Mouse (Mus musculus): ENCODE results near the gene Foxo3. TPM values are rescaled to one million over a fixed set of nuclear protein-coding genes. Genes with fewer than 3 reads are reported as not detected.

The Foxo3 gene
- total and polyA plus RNA-seq, 2 experiments from 2014 or later, result 5.4 to 51.9 TPM

GRCm38 (mm10) chr10:42177771-42178674 is 98.5 kb downstream of the Foxo3 start:
- Histone ChIP-seq H3K4me2 (ENCODE audit: low read depth, low read length) (no peak overlapping the region), H3K27ac (ENCODE audit: low read depth) (no peak overlapping the region), H3K4me1 (ENCODE audit: control insufficient read depth, insufficient read depth) (no peaks in the 10 kb centered on the region), H3K9ac (replicated peaks; ENCODE audit: low read depth, low read length) (no peak overlapping the region), H3K27me3 (ENCODE audit: control insufficient read depth, insufficient read depth, low read length) (no peaks in the 10 kb centered on the region), H3K9me3 (replicated peaks; ENCODE audit: control insufficient read depth, low read length) (no peaks in the 10 kb centered on the region), H3K4me3 (ENCODE audit: low read depth, low read length) (no peak overlapping the region), H3K36me3 (replicated peaks; ENCODE audit: control insufficient read depth, insufficient read depth, low read length) (peaks cover 17% of the 10 kb centered on the region)
- 76% methylated on average over 16 of the region's 16 CpGs for WGBS
- ATAC-seq (ENCODE audit: insufficient read depth, low read depth) (no peak), DNase-seq (ENCODE audit: low spot score) (no peak)
- TF ChIP-seq CTCF (IDR thresholded peaks at IDR 0.05; ENCODE audit: low read depth), result no peak
- no peak for TF ChIP-seq EP300 (IDR thresholded peaks at IDR 0.05; ENCODE audit: low read depth)

- H3K4me2 ChIP-seq (ENCODE audit: low read depth, low read length), result no peak overlapping the region
- TF ChIP-seq CTCF (IDR thresholded peaks at IDR 0.05; ENCODE audit: low read depth) (no peak), EP300 (IDR thresholded peaks at IDR 0.05; ENCODE audit: low read depth) (no peak)
- ATAC-seq (ENCODE audit: insufficient read depth, low read depth) (no peak), DNase-seq (ENCODE audit: low spot score) (no peak)
- H3K4me1 ChIP-seq (ENCODE audit: control insufficient read depth, insufficient read depth), result no peaks in the 10 kb centered on the region
- 69% methylated on average over 5 of the region's 5 CpGs for WGBS
- H3K9me3 ChIP-seq (replicated peaks; ENCODE audit: control insufficient read depth, low read length), result no peaks in the 10 kb centered on the region
- H3K36me3 ChIP-seq (replicated peaks; ENCODE audit: control insufficient read depth, insufficient read depth, low read length), result no peaks in the 10 kb centered on the region
- no peak overlapping the region for H3K9ac ChIP-seq (replicated peaks; ENCODE audit: low read depth, low read length)
- H3K4me3 ChIP-seq (ENCODE audit: low read depth, low read length), result no peak overlapping the region
- H3K27ac ChIP-seq (ENCODE audit: low read depth), result no peak overlapping the region
- H3K27me3 ChIP-seq (ENCODE audit: control insufficient read depth, insufficient read depth, low read length), result no peaks in the 10 kb centered on the region
Measured at GRCm38 (mm10) chr10:42174283-42174682, 102.3 kb downstream of the Foxo3 start.

DNA sequence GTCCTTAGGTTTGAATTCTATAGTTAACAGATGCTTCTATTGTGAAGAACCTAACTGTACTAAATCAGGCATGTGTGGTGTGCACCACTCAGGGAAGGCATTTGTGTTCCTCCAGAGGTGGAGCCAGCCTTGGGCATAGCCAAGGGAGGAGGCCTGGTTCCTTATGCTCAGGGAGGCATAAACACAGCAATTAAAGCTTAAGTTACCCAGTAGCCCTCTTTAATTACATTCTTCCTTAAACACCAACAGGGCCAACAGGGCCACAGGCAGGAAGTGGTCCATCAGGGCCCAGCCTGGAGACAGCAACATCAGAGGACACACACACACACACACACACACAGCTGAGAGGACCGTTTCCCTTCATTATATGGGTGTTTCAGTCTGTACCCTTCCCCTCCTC is 102.7 kb downstream of the Foxo3 start:
- DNase-seq (ENCODE audit: low spot score) (no peak), ATAC-seq (ENCODE audit: insufficient read depth, low read depth) (no peak)
- Histone ChIP-seq H3K4me3 (ENCODE audit: low read depth, low read length) (no peak overlapping the region), H3K36me3 (replicated peaks; ENCODE audit: control insufficient read depth, insufficient read depth, low read length) (no peaks in the 10 kb centered on the region), H3K9me3 (replicated peaks; ENCODE audit: control insufficient read depth, low read length) (no peaks in the 10 kb centered on the region), H3K9ac (replicated peaks; ENCODE audit: low read depth, low read length) (no peak overlapping the region), H3K4me1 (ENCODE audit: control insufficient read depth, insufficient read depth) (no peaks in the 10 kb centered on the region), H3K27me3 (ENCODE audit: control insufficient read depth, insufficient read depth, low read length) (no peaks in the 10 kb centered on the region), H3K4me2 (ENCODE audit: low read depth, low read length) (no peak overlapping the region), H3K27ac (ENCODE audit: low read depth) (no peak overlapping the region)
- WGBS, result 52% methylated on average over 1 of the region's 1 CpGs
- TF ChIP-seq CTCF (IDR thresholded peaks at IDR 0.05; ENCODE audit: low read depth) (no peak), EP300 (IDR thresholded peaks at IDR 0.05; ENCODE audit: low read depth) (no peak)

- Histone ChIP-seq H3K4me1 (ENCODE audit: control insufficient read depth, insufficient read depth) (no peaks in the 10 kb centered on the region), H3K4me3 (ENCODE audit: low read depth, low read length) (no peak overlapping the region), H3K36me3 (replicated peaks; ENCODE audit: control insufficient read depth, insufficient read depth, low read length) (no peaks in the 10 kb centered on the region), H3K9ac (replicated peaks; ENCODE audit: low read depth, low read length) (no peak overlapping the region), H3K27me3 (ENCODE audit: control insufficient read depth, insufficient read depth, low read length) (no peaks in the 10 kb centered on the region), H3K27ac (ENCODE audit: low read depth) (peak overlapping the region; percentile 48; the same call in 1 of the 2 replicates), H3K4me2 (ENCODE audit: low read depth, low read length) (no peak overlapping the region), H3K9me3 (replicated peaks; ENCODE audit: control insufficient read depth, low read length) (no peaks in the 10 kb centered on the region)
- no peak for TF ChIP-seq CTCF (IDR thresholded peaks at IDR 0.05; ENCODE audit: low read depth)
- no peak for TF ChIP-seq EP300 (IDR thresholded peaks at IDR 0.05; ENCODE audit: low read depth)
- no peak for DNase-seq (ENCODE audit: low spot score)
- ATAC-seq (ENCODE audit: insufficient read depth, low read depth), result peak; percentile 39; the same call in 1 of the 2 replicates
- 22% methylated on average over 5 of the region's 5 CpGs for WGBS
Measured at GRCm38 (mm10) chr10:42170889-42171347, 105.6 kb downstream of the Foxo3 start.

DNA sequence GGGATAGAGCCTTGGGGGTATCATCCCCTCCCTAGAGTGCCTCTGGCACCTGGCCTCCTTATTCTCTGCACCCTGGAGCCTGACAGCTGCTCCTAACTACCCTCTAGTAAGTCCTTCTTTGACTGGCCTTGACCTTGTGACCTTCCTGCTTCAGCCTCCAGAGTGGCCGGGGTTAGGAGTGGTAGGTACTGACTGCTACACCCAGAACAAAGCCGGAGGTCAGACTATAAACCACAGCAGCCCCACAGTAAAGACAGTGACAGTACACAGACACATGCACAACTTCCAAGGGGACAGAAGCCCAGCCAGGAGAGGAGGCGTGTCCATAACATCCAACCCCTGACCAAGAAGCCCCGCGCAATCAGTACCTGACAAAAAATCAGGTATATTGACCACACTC is 106.4 kb downstream of the Foxo3 start:
- WGBS, result 78% methylated on average over 5 of the region's 5 CpGs
- DNase-seq (ENCODE audit: low spot score), result no peak
- no peaks in the 10 kb centered on the region for H3K27me3 ChIP-seq (ENCODE audit: control insufficient read depth, insufficient read depth, low read length)
- no peaks in the 10 kb centered on the region for H3K36me3 ChIP-seq (replicated peaks; ENCODE audit: control insufficient read depth, insufficient read depth, low read length)
- no peak overlapping the region for H3K27ac ChIP-seq (ENCODE audit: low read depth)
- TF ChIP-seq EP300 (IDR thresholded peaks at IDR 0.05; ENCODE audit: low read depth), result no peak
- TF ChIP-seq CTCF (IDR thresholded peaks at IDR 0.05; ENCODE audit: low read depth), result no peak
- H3K4me1 ChIP-seq (ENCODE audit: control insufficient read depth, insufficient read depth), result no peaks in the 10 kb centered on the region
- H3K9me3 ChIP-seq (replicated peaks; ENCODE audit: control insufficient read depth, low read length), result no peaks in the 10 kb centered on the region
- no peak for ATAC-seq (ENCODE audit: insufficient read depth, low read depth)
- no peak overlapping the region for H3K9ac ChIP-seq (replicated peaks; ENCODE audit: low read depth, low read length)
- H3K4me2 ChIP-seq (ENCODE audit: low read depth, low read length), result no peak overlapping the region
- no peak overlapping the region for H3K4me3 ChIP-seq (ENCODE audit: low read depth, low read length)
